Mouse (Mus musculus): ENCODE measurements at regions not wholly inside any gene's neighbourhood (a gene's known extent, or its start where the extent isn't known, plus 50 kb on each side); places are given as distances from the start of the nearest gene placed in this dataset.

DNA sequence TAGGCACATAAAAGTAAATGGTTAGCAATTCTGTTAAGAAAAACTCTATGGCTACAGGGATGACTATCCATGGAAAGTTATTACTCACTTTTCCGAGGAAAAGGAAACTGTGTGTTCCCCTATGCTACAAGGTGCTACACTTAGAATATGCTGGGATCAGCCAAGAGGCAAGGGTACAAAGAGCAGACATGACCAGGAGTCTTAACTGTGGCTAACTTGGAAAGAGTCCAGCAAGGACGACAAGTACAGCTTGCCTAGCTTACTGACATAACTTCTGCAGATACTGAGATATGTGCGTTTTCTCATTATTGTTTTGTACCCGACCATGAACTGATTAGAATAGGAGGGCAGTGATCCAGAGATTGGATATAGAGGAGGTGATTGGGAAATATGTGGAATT, 296.4 kb downstream of the Gm16223 start:
- DNase-seq, result no peak

GRCm38 (mm10) chr5:42387959-42388358, 320.2 kb downstream of the Gm16223 start:
- no peak for DNase-seq

DNA sequence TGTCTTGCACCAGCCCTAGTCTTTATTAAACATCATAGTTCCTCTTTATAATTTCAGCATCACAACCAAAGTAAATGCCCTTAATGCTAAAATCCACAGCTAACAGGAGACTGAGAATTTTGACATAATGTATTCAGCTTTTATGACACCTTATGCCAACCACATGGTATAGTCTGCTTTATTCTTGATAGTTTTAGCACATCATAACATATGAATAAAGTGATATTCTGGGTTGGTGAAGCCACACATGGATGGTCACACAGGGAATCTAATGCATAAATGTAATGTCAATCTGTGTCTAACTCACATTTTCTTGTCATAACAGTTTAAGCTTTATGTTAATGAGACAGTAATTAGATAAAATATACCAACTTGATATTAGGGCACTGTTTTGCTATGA, 328.9 kb downstream of the Gm16223 start:
- DNase-seq, result no peak

GRCm38 (mm10) chr5:42409981-42410380, 342.2 kb downstream of the Gm16223 start:
- no peak for DNase-seq

DNA sequence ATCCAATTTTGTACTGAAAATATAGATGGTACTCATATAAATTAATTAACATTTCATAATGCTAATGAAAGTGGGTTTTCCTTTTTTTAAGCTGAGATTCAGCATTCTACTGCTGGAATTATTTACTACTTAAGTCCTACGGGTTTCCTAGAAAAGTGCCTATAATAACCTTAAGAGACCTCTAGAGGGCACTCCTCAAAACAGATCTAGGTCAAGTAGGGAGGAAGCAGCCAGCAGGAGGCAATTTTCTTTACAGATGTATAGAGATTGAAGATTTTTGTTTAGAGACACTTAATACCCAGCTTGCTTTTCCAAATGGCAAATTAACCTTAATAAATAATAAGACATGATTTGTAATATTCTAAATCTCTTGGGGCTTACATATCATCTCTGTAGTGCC, 344.5 kb downstream of the Gm16223 start:
- no peak for DNase-seq

GRCm38 (mm10) chr5:42425902-42426301, 358.1 kb downstream of the Gm16223 start:
- no peak for DNase-seq

DNA sequence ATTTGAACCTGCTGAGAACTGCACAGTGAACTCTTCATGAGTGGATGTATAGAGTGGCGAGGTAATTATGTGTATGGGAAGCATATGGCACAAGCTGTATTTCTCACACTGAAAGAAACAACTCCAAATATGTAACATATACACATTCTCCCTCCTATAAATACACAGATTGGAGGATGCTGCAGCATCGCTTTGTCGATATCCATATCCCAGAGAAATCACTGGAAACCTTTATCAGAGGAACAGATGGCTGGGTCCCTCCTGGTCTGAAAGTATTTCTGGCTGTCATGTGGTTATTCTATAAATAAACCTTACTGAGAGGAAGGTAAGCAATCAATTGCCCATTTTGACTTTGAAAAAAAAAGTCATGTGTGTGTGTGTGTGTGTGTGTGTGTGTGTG, 365.4 kb downstream of the Gm16223 start:
- no peak for DNase-seq

DNA sequence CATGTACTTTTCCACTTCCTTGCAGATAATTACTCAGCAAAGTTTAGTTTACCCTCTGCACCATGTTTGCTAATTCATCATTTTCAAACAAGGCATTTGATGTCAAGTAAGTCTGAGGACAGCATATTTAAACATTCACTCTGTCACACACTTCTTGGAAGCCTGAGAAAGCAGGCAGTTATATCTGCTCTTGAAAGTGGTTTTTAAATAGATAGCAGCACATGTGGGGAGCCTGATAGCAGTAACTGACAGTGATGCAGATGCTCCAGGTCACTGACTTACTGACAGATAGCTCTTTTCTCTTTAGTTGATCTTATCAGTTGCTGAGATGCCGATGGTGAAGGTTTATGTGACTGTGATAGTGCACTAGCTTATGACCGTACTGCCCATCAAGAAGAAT, 380.9 kb downstream of the Gm16223 start:
- no peak for DNase-seq

DNA sequence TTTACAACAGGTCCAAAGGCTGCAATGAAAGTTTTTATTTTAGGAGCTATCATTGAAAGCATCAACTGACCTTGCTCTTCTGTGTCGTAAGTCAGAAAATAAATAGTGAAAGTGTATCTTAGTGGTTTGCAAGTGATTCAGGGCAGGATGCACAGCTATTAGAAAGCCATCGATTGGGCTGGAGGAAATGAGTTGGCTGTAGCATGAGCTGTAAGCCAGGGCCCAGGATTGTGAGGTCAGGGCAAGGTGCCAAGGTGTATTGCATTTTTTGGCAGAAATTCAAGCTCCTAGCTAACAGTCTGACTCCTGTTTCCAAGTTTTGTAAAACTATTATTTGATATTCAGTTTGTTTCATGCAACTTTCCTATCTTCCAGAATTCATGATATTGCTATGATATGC, 381.8 kb downstream of the Gm16223 start:
- no peak for DNase-seq

DNA sequence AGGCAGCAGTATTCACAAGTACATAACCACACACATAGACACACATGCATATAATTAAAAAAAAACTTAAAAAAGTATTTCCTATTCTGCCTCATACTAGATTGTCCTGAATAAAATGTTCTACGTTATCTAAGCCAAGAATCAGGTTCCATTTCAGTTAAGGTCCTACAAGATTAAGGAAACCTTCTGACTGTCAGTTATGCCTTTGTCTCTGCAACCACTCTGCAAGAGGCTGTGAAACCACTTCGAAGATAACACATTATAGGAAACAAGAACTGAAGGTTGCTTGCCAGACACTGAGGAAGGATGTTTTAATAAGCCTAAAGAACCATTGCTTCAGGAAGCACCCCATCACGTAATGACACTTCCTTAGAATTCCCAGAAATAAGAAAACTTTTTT, 385.9 kb downstream of the Gm16223 start:
- DNase-seq, result no peak

GRCm38 (mm10) chr5:42461195-42461594, 393.4 kb downstream of the Gm16223 start:
- DNase-seq, result no peak

DNA sequence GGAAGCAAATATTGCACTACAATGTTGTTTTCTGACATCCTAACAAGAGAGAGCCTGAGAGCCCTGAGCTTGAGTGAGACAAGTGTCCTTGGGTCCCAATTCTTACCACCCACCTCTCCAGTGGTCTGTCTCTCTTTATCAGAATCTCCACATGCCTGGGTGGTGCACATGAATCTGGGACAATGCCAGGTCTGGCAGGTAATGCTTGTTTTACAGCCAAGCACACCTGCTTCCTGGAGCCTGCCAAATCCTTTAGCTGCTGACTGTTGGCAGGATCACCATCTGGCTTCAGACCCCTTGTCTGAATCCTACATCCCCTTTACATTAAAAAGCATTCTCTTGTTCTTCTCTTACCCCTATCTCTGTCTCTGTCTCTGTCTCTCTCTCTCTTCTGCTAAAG, 397.1 kb downstream of the Gm16223 start:
- peak; percentile 4 for DNase-seq

- DNase-seq, result no peak
Observed at GRCm38 (mm10) chr5:42473493-42473892, 405.7 kb downstream of the Gm16223 start.

DNA sequence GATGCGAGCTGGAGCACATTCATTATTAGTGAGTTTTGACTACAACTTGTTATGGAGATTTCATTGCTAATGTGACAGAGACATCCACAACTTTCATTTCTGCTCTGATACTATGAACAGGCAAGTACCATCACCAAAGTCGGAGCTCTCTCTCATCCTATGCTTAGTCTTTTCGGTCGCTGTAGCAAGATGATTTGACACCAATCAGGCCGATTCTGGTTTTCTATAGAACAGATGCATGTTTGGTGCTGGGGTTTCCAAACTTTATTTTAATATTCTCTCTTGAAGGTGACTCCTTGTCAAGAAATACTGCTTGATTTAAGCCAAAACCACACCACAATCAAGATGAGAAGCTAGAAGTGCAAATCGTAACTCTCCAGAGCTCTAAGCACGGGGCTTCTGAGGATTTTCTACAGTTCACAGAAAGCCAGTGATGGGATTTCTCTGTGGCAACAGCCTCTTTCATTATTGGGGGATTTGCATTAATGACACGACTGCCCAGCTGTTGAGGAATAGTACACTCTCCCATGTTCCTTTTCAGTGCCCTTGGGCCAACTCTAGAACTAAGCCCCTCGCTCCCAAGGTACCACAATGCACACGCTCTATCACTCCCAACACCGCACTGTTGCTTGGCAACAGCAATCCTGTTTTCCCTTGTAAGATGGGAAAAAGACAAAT, 434.5 kb downstream of the Gm16223 start:
- DNase-seq, result no peak

- DNase-seq, result no peak
Observed at GRCm38 (mm10) chr5:42502802-42503136, 435.0 kb downstream of the Gm16223 start.

DNA sequence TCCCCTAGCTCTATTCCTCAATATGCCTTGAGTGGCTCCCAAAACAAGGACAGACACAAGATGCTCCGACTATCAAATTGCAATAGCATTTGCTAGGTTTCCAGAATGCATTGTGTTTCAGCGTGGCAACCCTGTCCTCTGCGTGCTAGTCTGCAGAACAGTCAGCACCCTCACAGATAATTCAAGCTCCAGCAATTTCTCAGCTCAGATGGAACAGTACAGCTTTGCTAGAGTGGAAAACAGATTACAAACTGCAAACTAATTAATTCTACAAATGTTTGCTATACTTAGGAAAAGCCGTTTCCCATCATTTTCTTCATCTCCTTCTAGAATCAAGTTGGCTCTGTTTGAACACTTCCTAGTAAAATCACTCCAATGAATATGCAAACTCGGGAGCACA, 441.4 kb downstream of the Gm16223 start:
- DNase-seq, result no peak

DNA sequence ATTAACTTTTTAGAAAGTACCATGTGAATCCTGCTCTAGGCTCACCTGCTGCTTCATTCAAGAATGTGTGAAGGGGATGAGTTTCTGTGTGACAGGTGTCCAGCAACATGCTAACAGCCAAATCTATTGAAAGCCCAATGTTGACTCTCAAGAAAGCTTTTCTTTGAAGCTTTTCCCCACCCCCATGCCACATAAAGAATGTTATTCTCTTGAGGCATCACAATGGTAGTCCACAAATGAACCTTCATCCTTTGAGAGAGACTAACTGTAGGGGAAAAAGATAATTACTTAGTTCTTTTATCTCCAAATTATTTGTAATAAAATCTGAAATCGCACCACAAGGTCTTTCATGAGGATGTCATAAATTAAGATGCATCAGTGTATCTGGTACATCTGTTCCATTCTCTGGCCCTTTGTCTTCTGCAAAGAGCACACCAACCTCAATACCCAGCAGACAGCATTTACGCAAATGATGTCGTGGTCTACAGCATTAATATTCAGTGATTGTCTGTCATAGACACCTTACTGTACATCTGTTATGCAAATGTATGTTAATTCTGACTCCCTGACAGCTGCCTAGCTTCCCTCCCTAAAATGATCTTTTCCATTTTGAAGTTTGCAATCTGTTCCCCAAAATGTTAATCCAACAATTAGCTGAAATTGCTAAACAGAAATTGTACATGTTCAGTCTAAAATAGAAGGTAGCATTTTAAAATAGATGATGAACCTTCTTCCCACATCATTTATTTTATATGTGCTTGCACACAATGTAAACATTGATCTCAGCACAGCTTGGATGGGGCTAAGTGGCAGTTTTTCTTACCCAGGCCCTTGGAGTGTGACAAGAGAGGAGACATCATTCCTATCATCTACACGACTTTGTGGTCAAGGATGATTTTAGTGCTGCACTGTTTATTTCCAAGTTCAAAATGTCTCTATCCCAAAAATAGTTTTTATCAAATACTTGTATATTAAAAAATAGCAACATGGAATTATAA, 455.7 kb downstream of the Gm16223 start:
- DNase-seq, result no peak

- DNase-seq, result no peak
Observed at GRCm38 (mm10) chr5:42525431-42525830, 457.7 kb downstream of the Gm16223 start.

DNA sequence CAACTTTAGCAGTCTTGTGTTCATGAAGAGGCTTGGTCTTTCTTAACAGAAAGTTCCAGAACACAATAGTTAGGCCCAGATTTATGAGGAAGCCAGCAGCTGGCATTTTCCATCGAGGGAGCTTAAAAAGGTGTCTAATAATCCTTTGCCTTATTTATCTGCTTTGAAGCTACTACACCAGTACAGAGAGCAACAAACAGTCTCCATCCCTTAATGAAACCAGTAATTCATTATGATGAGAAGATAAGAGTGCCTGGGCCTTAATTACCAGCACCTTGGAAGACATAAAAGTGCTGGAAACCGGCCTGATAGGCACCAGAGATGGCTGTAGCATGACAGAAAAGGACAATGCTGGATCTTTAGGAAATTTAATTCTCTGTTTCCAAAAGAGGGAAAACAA, 492.8 kb downstream of the Gm16223 start:
- no peak for DNase-seq

DNA sequence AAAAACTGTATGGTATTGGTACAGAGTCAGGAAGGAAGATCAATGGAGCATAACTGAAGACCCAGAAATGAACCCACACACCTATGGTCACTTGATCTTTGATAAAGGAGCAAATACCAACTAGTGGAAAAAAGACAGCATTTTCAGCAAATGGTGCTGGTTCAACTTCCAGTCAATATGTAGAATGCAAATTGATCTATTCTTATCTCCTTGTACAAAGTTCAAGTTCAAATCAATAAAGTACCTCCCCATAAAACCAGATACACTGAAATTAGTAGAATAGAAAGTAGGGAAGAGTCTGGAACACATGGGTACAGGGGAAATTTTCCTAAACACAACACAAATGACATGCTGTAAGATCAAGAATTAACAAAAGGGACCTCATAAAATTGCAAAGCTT, 495.6 kb downstream of the Gm16223 start:
- no peak for DNase-seq

DNA sequence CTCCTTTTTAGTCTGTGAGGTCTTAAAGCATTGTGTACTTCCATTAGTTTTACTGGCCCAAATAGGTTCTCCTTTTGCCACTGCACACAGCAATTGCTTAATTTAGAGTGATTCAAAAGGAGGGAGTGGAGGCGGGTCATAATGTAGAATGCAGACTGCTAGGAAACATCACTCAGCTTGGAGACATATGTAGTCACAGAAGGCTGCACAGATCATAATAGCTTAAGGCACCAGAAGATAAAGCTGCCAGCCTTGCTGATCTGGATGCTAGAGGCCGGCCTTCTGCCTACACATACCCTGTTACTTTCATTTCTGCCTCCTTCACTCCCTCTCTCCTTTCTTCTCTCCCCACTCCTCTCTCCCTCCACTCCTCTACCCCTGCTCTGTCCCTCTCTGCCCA, 508.2 kb downstream of the Gm16223 start:
- no peak for DNase-seq

DNA sequence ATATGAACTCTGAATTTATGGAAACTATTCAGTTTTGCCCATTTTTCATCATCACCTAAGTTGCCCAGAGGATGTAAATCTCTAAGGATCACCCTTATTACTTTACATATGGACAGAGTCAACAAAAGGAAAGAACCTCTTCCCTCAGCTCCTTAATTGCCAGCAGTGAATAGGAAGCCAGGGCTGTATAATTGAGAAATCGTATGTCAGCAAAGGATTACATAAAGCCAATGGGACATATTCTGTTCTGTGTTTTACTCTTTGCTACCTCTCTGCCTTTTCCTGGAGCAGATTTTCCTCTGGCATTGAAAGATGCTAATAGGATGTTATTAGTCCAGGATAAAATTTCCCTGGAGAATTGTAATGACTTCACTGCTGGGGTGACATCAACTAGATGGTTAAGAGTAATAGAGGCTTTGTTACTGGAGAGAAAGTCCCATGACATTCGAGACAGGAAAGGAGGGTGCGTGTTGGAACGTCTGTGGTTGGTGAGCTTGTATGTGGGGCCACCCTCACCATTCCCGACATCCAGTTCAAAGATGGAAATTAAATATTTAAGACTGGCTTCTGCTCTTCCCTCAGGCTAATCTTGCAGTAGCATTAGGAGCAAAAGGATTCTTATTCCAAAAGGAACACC, 510.6 kb downstream of the Gm16223 start:
- DNase-seq, result no peak

GRCm38 (mm10) chr5:42620698-42621097, 552.9 kb downstream of the Gm16223 start:
- no peak for DNase-seq
